Mouse (Mus musculus) inflammation-experienced regulatory T-cells (primary cell): Measurements from ENCODE around the gene B2m. TPM values are rescaled to one million over a fixed set of nuclear protein-coding genes. Genes with fewer than 3 reads are reported as not detected.

ENCODE experiments used
- polyA plus RNA-seq, 2 experiments: library from polyadenylated mRNA; unstranded; fragments of 100-300 nt; shearing (Covaris generic); gene quantifications; one replicate each; pipeline ENCODE4 v1.2.1; 2017

Gene B2m
- 1,000 to 10,000 TPM; 7,214 to 7,784 TPM for polyA plus RNA-seq

GRCm38 (mm10) chr2:122147508-122148241 lies at the start of gene B2m:
TSS of gene B2m (plus strand) at chr2:122147686.

GRCm38 (mm10) chr2:122117961-122118958 lies 29.2 kb upstream of the B2m start, which contains the start of gene Spg11:
TSS of gene Spg11 (minus strand) at chr2:122118386.

GRCm38 (mm10) chr2:122160680-122161079 lies 13.2 kb downstream of the B2m start, which contains the start of gene Trim69:
TSS of gene Trim69 (plus strand) at chr2:122160700.

GRCm38 (mm10) chr2:122186106-122186505 lies 38.6 kb downstream of the B2m start, which contains the start of the genes Patl2 and Terb2:
TSS of gene Patl2 (minus strand) at chr2:122186189.
TSS of gene Terb2 (plus strand) at chr2:122186272.

Other genes starting within 250 kb of the B2m start
- 10 to 100 TPM; 46.0 to 52.9 TPM for gene Ctdspl2, start 191.7 kb upstream of the B2m start, polyA plus RNA-seq
- gene Mageb3, start 191.6 kb upstream of the B2m start, polyA plus RNA-seq, result not detected
- gene Eif3j1, start 119.1 kb upstream of the B2m start, polyA plus RNA-seq, result 10 to 100 TPM; 11.5 to 16.5 TPM
- gene Spg11, start 29.3 kb upstream of the B2m start, polyA plus RNA-seq, result 10 to 100 TPM; 12.7 to 18.8 TPM
- gene Trim69, start 13.0 kb downstream of the B2m start, polyA plus RNA-seq, result under 1 TPM in 1 of 2 experiments, not detected in 1; 0.76 TPM
- gene Patl2, start 38.5 kb downstream of the B2m start, polyA plus RNA-seq, result 1 to 10 TPM in 1 of 2 experiments, under 1 TPM in 1; 0.69 to 1.5 TPM
- gene Terb2, start 38.6 kb downstream of the B2m start, polyA plus RNA-seq, result under 1 TPM in 1 of 2 experiments, not detected in 1; 0.31 TPM
- 1 to 10 TPM; 2.3 to 3.3 TPM for gene Sord, start 87.1 kb downstream of the B2m start, polyA plus RNA-seq
- gene Duox2, start 150.8 kb downstream of the B2m start, polyA plus RNA-seq, result under 1 TPM in 1 of 2 experiments, not detected in 1; 0.27 TPM
- gene Duoxa2, start 151.2 kb downstream of the B2m start, polyA plus RNA-seq, result under 1 TPM in 1 of 2 experiments, not detected in 1; 0.70 TPM
- gene Duoxa1, start 166.0 kb downstream of the B2m start, polyA plus RNA-seq, result under 1 TPM in 1 of 2 experiments, not detected in 1; 0.66 TPM
- gene Duox1, start 168.0 kb downstream of the B2m start, polyA plus RNA-seq, result under 1 TPM in 1 of 2 experiments, not detected in 1; 0.20 TPM
- gene Shf, start 221.5 kb downstream of the B2m start, polyA plus RNA-seq, result 1 to 10 TPM; 4.0 to 4.8 TPM